Mouse (Mus musculus): ENCODE measurements around the gene Insig1. TPM values are rescaled to one million over a fixed set of nuclear protein-coding genes. Genes with fewer than 3 reads are reported as not detected.

Gene Insig1
- polyA plus RNA-seq, 1 experiment from 2014 or later, result 104 TPM

DNA sequence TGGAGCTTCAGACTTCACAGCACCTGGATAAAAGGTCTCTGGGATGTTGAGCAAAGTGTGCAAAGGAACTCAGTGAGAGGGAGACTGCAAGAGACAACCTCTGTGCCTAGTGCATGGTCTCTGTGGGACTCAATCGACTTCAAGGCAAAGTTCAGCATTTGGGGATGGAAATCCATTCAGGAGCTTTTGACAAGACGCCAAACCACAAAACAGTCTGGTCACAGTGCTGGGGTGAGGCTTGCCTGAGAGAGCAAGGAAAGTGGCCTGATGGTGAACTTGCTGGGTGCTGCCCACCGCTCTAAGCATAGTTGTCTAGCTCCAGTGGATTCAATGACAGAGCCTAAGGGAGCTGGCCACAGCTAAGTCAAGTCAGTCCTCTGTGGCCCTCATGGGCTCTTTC lies 30.4 kb upstream of the Insig1 start:
- no peak for DNase-seq (ENCODE audit: extremely low spot score, low spot score)
- H3K36me3 ChIP-seq (replicated peaks), result no peaks in the 10 kb centered on the region
- 93% methylated on average over 3 of the region's 3 CpGs for WGBS
- H3K4me1 ChIP-seq, result peaks cover 18% of the 10 kb centered on the region
- peaks cover 13% of the 10 kb centered on the region for H3K9me3 ChIP-seq
- no peak overlapping the region for H3K27ac ChIP-seq
- no peak overlapping the region for H3K4me3 ChIP-seq
- no peaks in the 10 kb centered on the region for H3K27me3 ChIP-seq (ENCODE audit: poor library complexity, severe bottlenecking)

DNA sequence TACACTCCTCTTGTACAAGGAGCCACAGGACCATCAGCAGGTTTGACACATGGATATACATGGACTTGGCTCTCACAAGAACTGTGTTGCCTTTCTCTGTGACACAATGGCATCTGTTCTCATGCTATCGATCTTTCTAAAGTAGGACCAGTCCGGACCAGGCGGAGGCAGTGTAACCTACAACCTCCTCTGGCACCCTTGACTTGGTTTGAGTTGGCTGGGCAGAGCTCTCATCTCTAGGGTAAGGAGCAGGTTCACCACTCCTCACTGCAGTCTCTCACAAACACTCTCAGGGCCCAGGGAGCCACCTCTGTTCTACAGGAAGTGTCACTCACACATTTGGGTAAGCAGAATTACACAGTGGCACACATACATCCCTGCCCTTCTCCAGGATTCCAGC lies 29.1 kb upstream of the Insig1 start:
- Histone ChIP-seq H3K4me1 (peaks cover 16% of the 10 kb centered on the region), H3K4me3 (no peak overlapping the region), H3K27ac (no peak overlapping the region), H3K9me3 (peaks cover 13% of the 10 kb centered on the region), H3K36me3 (replicated peaks) (no peaks in the 10 kb centered on the region), H3K27me3 (ENCODE audit: poor library complexity, severe bottlenecking) (no peaks in the 10 kb centered on the region)
- WGBS, result 98% methylated on average over 3 of the region's 3 CpGs
- no peak for DNase-seq (ENCODE audit: extremely low spot score, low spot score)

DNA sequence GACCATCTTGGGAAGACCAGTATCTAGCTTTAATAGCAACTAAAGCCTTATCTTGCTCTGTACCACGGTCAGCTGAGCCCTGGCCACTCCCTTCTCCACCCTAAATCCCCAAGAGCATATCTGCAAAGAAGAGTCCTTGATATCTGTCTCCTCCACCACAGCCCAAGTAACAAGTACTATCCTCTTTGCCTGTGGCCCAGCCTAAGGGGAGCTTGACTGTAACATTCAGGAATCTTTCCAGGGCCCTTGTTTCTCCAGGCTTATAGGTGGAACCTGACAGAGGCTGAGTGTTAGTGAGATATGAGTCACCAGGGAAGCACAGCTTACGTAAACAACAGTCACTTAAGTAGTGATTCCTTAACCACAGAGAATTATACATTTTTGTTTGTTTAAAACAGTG lies 28.4 kb upstream of the Insig1 start:
- Histone ChIP-seq H3K4me3 (no peak overlapping the region), H3K4me1 (peaks cover 8% of the 10 kb centered on the region), H3K9me3 (peaks cover 13% of the 10 kb centered on the region), H3K27ac (no peak overlapping the region), H3K27me3 (ENCODE audit: poor library complexity, severe bottlenecking) (no peaks in the 10 kb centered on the region), H3K36me3 (replicated peaks) (no peaks in the 10 kb centered on the region)
- no peak for DNase-seq (ENCODE audit: extremely low spot score, low spot score)
- WGBS, result 81% methylated on average over 2 of the region's 2 CpGs

DNA sequence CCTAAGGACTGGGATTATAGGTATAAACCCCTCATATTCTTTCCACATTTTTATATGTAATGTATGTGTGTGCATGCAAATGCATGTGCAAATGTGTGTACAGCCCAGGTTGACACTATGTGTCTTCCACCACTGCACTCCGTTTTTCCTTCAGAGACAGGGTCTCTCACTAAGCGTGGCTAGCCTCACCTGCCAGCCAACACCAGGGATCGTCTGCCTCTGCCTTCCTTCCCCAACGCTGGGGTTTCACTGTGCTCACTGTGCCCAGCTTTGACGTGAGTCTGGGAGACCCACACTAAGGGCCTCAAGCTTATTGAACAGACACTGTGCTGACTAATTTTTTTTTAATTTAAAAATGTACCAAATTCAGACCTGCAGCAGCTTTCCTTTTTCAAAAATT lies 27.8 kb upstream of the Insig1 start:
- Histone ChIP-seq H3K27me3 (ENCODE audit: poor library complexity, severe bottlenecking) (no peaks in the 10 kb centered on the region), H3K4me3 (no peak overlapping the region), H3K27ac (no peak overlapping the region), H3K36me3 (replicated peaks) (no peaks in the 10 kb centered on the region), H3K9me3 (peaks cover 13% of the 10 kb centered on the region), H3K4me1 (peaks cover 2% of the 10 kb centered on the region)
- no peak for DNase-seq (ENCODE audit: extremely low spot score, low spot score)
- WGBS, result 78% methylated on average over 5 of the region's 5 CpGs

DNA sequence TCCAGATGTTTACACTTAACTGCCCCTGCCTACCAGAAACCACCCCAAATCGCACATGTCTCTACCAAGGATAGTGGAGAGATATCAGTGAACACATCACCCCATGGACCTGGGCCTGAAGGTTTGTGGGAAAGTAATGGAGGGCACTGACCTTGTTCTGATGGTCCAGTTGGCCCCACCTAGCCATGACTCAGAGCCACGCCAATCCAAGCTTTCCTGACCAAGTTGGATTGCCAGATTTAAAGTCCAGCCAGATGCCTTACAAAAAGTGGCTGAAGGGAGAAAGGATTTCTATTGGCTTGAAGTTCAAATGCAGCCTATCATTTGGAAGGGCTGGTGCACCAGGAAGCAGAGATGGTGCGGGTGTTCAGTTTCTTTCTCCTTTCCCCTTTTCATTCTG lies 24.2 kb upstream of the Insig1 start:
- no peak for DNase-seq (ENCODE audit: extremely low spot score, low spot score)
- no peak overlapping the region for H3K27ac ChIP-seq
- H3K4me3 ChIP-seq, result no peak overlapping the region
- H3K4me1 ChIP-seq, result no peaks in the 10 kb centered on the region
- H3K36me3 ChIP-seq (replicated peaks), result no peaks in the 10 kb centered on the region
- peaks cover 13% of the 10 kb centered on the region for H3K9me3 ChIP-seq
- WGBS, result 90% methylated on average over 3 of the region's 3 CpGs
- no peaks in the 10 kb centered on the region for H3K27me3 ChIP-seq (ENCODE audit: poor library complexity, severe bottlenecking)

GRCm38 (mm10) chr5:28047961-28048360 lies 23.2 kb upstream of the Insig1 start:
- Histone ChIP-seq H3K4me1 (no peaks in the 10 kb centered on the region; the same call in 1 of the 2 replicates), H3K36me3 (replicated peaks) (no peaks in the 10 kb centered on the region), H3K27ac (no peak overlapping the region), H3K4me3 (no peak overlapping the region), H3K9me3 (peaks cover 13% of the 10 kb centered on the region), H3K27me3 (ENCODE audit: poor library complexity, severe bottlenecking) (no peaks in the 10 kb centered on the region)
- 81% methylated on average over 1 of the region's 1 CpGs for WGBS
- DNase-seq (ENCODE audit: extremely low spot score, low spot score), result no peak

DNA sequence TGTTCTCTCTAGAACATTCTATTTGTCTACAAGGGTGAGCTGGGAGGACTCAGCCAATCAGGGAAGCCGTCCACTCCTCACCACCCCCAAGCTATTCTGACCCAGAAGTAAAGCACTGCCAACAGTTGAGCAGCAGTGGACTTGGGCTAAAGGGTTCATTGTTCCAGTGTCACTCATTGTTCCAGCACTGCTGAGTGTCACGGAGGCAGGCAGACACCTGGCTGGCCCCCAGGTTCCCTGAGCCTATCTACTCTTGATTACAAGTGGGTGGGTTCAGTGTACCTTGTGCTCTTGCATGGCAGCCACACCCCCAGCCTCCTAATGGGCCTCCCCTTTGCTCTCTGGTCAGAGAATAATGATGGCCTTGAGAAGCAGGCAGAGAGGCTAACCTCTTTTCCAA lies 15.7 kb upstream of the Insig1 start:
- 45% methylated on average over 2 of the region's 2 CpGs for WGBS

GRCm38 (mm10) chr5:28056877-28057276 lies 14.3 kb upstream of the Insig1 start:
- Histone ChIP-seq H3K27ac (no peak overlapping the region), H3K9me3 (no peaks in the 10 kb centered on the region), H3K27me3 (ENCODE audit: poor library complexity, severe bottlenecking) (no peaks in the 10 kb centered on the region), H3K4me3 (no peak overlapping the region), H3K36me3 (replicated peaks) (no peaks in the 10 kb centered on the region), H3K4me1 (peaks cover 7% of the 10 kb centered on the region)
- WGBS, result 85% methylated on average over 3 of the region's 3 CpGs
- DNase-seq (ENCODE audit: extremely low spot score, low spot score), result no peak

More for the DNA sequence above, 15.7 kb upstream of the Insig1 start:
- H3K27me3 ChIP-seq (ENCODE audit: poor library complexity, severe bottlenecking), result no peaks in the 10 kb centered on the region
- H3K36me3 ChIP-seq (replicated peaks), result no peaks in the 10 kb centered on the region
- H3K9me3 ChIP-seq, result no peaks in the 10 kb centered on the region
- no peak for DNase-seq (ENCODE audit: extremely low spot score, low spot score)
- H3K27ac ChIP-seq, result no peak overlapping the region
- H3K4me3 ChIP-seq, result no peak overlapping the region
- peaks cover 7% of the 10 kb centered on the region for H3K4me1 ChIP-seq

DNA sequence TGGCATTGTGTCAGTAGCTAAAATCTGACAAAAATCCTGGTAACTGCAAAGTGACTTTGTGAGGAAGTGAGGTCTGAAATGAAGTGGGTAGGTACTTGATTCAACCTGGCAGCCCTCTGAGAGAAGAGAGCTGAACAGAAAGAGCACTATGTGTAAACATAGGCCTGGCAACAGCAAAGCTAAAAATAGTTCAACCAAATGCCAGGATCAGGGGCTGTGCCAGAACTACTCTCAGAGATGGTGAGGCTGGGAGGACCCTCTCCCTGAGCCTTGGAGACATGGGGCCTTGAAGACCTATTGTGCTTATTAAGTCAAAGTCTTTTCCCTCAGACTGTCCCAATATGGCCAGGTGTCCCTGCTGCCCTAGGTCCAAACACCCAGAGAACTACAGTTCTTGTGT lies 10.7 kb upstream of the Insig1 start:
- H3K27me3 ChIP-seq (ENCODE audit: poor library complexity, severe bottlenecking), result no peaks in the 10 kb centered on the region
- DNase-seq (ENCODE audit: extremely low spot score, low spot score), result no peak
- peaks cover 3% of the 10 kb centered on the region for H3K4me1 ChIP-seq
- H3K4me3 ChIP-seq, result no peak overlapping the region
- H3K27ac ChIP-seq, result no peak overlapping the region
- no peaks in the 10 kb centered on the region for H3K36me3 ChIP-seq (replicated peaks)
- no peaks in the 10 kb centered on the region for H3K9me3 ChIP-seq

GRCm38 (mm10) chr5:28061011-28061410 lies 10.2 kb upstream of the Insig1 start:
- Histone ChIP-seq H3K4me1 (peaks cover 7% of the 10 kb centered on the region), H3K27me3 (ENCODE audit: poor library complexity, severe bottlenecking) (no peaks in the 10 kb centered on the region), H3K9me3 (no peaks in the 10 kb centered on the region), H3K27ac (no peak overlapping the region), H3K4me3 (no peak overlapping the region), H3K36me3 (replicated peaks) (no peaks in the 10 kb centered on the region)
- DNase-seq (ENCODE audit: extremely low spot score, low spot score), result no peak
- WGBS, result 84% methylated on average over 6 of the region's 6 CpGs

DNA sequence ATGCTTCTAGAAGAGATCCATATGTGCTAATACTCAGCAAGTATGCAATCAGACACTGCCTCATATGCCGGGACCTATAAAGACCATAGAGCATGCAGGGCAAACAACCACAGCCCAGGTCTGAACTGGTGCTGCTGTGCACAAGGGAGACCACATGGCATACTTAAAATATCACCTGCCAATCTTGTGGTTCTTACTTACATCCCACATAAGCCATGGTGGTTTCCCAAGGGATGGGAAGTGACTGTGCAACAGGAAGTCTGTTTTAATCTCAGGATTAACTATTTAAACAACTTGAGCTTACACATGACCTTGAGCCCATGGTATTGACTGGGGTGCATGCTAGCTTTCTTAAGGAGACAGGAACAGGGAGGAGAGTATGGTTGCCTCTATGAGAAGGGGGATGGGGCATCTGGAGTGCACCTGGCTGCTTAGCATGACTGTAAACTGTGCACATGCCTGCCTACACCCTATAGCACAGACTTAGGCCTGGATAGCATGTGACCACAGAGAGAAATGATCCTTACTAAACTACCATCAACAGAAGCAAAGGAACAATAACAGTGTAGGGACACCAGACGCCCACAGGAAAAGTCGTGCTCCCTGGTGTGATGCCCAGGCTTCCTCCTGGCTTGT lies 7.1 kb upstream of the Insig1 start:
- Histone ChIP-seq H3K27me3 (ENCODE audit: poor library complexity, severe bottlenecking) (no peaks in the 10 kb centered on the region), H3K9me3 (no peaks in the 10 kb centered on the region), H3K36me3 (replicated peaks) (no peaks in the 10 kb centered on the region), H3K27ac (no peak overlapping the region), H3K4me1 (peaks cover 21% of the 10 kb centered on the region), H3K4me3 (no peak overlapping the region)
- 90% methylated on average over 3 of the region's 3 CpGs for WGBS
- DNase-seq (ENCODE audit: extremely low spot score, low spot score), result no peak

- H3K27ac ChIP-seq, result 0 out of 2 replicates have a peak overlapping the region, but pooled peaks have one; percentile 48
- H3K4me1 ChIP-seq, result peaks cover 31% of the 10 kb centered on the region
- WGBS, result 79% methylated on average over 4 of the region's 4 CpGs
- no peaks in the 10 kb centered on the region for H3K9me3 ChIP-seq
- no peak overlapping the region for H3K4me3 ChIP-seq
- DNase-seq (ENCODE audit: extremely low spot score, low spot score), result no peak
- H3K27me3 ChIP-seq (ENCODE audit: poor library complexity, severe bottlenecking), result no peaks in the 10 kb centered on the region
- H3K36me3 ChIP-seq (replicated peaks), result no peaks in the 10 kb centered on the region
These were observed 5.9 kb upstream of the Insig1 start for GRCm38 (mm10) chr5:28065275-28065674.

GRCm38 (mm10) chr5:28066311-28066710 lies 4.9 kb upstream of the Insig1 start:
- Histone ChIP-seq H3K27ac (peak overlapping the region; percentile 62), H3K36me3 (replicated peaks) (no peaks in the 10 kb centered on the region), H3K4me1 (peaks cover 36% of the 10 kb centered on the region), H3K4me3 (no peak overlapping the region), H3K27me3 (ENCODE audit: poor library complexity, severe bottlenecking) (no peaks in the 10 kb centered on the region), H3K9me3 (no peaks in the 10 kb centered on the region)
- WGBS, result 74% methylated on average over 5 of the region's 5 CpGs
- DNase-seq (ENCODE audit: extremely low spot score, low spot score), result no peak

Measured in forebrain, embryonic 10.5 days (tissue).